In genomic region chr10:119363616-119364015, GRCm38 (mm10) we compare ENCODE assay signal across 8 mouse cellular contexts.
DNase-seq lines count a peak whose midpoint lies in the region; ATAC-seq and TF ChIP-seq lines count a peak whose summit lies in the region.
"Had no signal": no experiment of that assay in that cellular context is flagged by ENCODE, and none has a peak within 500 bp of the region (broad histone marks: within the 10 kb centered on the region; RNA-seq: fewer than 3 reads in every experiment).

No protein-coding gene starts in this region.

- no peak overlapping the region for H3K27ac ChIP-seq in kidney, embryonic 14.5 days (ENCODE audit: low read depth, low read length)
- no peak overlapping the region for H3K27ac ChIP-seq in CH12.LX (ENCODE audit: insufficient read depth, low read depth)
- no peak overlapping the region for H3K27ac ChIP-seq in limb, embryonic 14.5 days (replicated peaks; ENCODE audit: low read depth, low read length)
- H3K27ac ChIP-seq: embryonic facial prominence, embryonic 12.5 days had no signal

- H3K9ac ChIP-seq in kidney, embryonic 14.5 days (ENCODE audit: low read depth, low read length), result no peak overlapping the region
- no peak overlapping the region for H3K9ac ChIP-seq in CH12.LX (ENCODE audit: insufficient read depth, low read depth)
- H3K9ac ChIP-seq in limb, embryonic 14.5 days (ENCODE audit: low read depth, low read length, severe bottlenecking), result no peak overlapping the region
- H3K9ac ChIP-seq: embryonic facial prominence, embryonic 12.5 days had no signal

- 49% methylated on average over 3 of the region's 3 CpGs for WGBS in kidney, embryonic 14.5 days
- 41% methylated on average over 3 of the region's 3 CpGs for WGBS in limb, embryonic 14.5 days

- no peaks in the 10 kb centered on the region for H3K27me3 ChIP-seq in kidney, embryonic 14.5 days (ENCODE audit: control insufficient read depth, insufficient read depth, low read length)
- no peaks in the 10 kb centered on the region for H3K27me3 ChIP-seq in CH12.LX (replicated peaks)
- no peaks in the 10 kb centered on the region for H3K27me3 ChIP-seq in limb, embryonic 14.5 days (ENCODE audit: control insufficient read depth, insufficient read depth, low read length)
- H3K27me3 ChIP-seq: embryonic facial prominence, embryonic 12.5 days had no signal

- H3K4me1 ChIP-seq in kidney, embryonic 14.5 days (ENCODE audit: control insufficient read depth, insufficient read depth, low read length), result no peaks in the 10 kb centered on the region
- peaks cover 0 to 4% of the 10 kb centered on the region in 2 experiments; a peak in 2 of 4 replicates for H3K4me1 ChIP-seq in CH12.LX (ENCODE audit: control insufficient read depth in 1 of 2, insufficient read depth in 2 of 2)
- H3K4me1 ChIP-seq in limb, embryonic 14.5 days (ENCODE audit: control insufficient read depth, insufficient read depth, low read length), result no peaks in the 10 kb centered on the region
- H3K4me1 ChIP-seq: embryonic facial prominence, embryonic 12.5 days had no signal

- H3K36me3 ChIP-seq in kidney, embryonic 14.5 days (ENCODE audit: control insufficient read depth, insufficient read depth, low read length), result no peaks in the 10 kb centered on the region
- no peaks in the 10 kb centered on the region for H3K36me3 ChIP-seq in CH12.LX (replicated peaks in 1 of 2; ENCODE audit: control insufficient read depth in 1 of 2, insufficient read depth in 1 of 2, low read length in 1 of 2)
- H3K36me3 ChIP-seq in limb, embryonic 14.5 days (ENCODE audit: control insufficient read depth, insufficient read depth, low read length), result no peaks in the 10 kb centered on the region
- H3K36me3 ChIP-seq: embryonic facial prominence, embryonic 12.5 days had no signal

- H3K79me2 ChIP-seq in CH12.LX (replicated peaks; ENCODE audit: control insufficient read depth, extremely low read depth, insufficient read depth, poor library complexity, severe bottlenecking), result no peaks in the 10 kb centered on the region

- TF ChIP-seq RAD21 in CH12.LX (IDR thresholded peaks at IDR 0.05; ENCODE audit: low read depth, low read length), result peak; percentile 5

- in situ Hi-C loops in CH12.LX (cut with MboI; ENCODE audit: low pct_ligation_motif_present, low pct_unique_long_range_greater_than_20kb, low sequenced_read_pairs), result no loop called here

- dilution Hi-C loops in CH12.LX (cut with MboI; ENCODE audit: extremely low pct_ligation_motif_present, extremely low pct_unique_long_range_greater_than_20kb, low sequenced_read_pairs), result no loop called here

- no peak for ATAC-seq in kidney, embryonic 14.5 days (ENCODE audit: low FRiP score, low TSS enrichment)
- no peak for ATAC-seq in limb, embryonic 14.5 days (ENCODE audit: low FRiP score, low read depth)

- no peak overlapping the region for H3K4me3 ChIP-seq in kidney, embryonic 14.5 days (ENCODE audit: low read length)
- H3K4me3 ChIP-seq in CH12.LX (replicated peaks in 1 of 3; ENCODE audit: low read depth in 2 of 3, low read length in 2 of 3, poor library complexity in 1 of 3), result no peak overlapping the region
- no peak overlapping the region for H3K4me3 ChIP-seq in limb, embryonic 14.5 days (replicated peaks; ENCODE audit: low read length)
- H3K4me3 ChIP-seq: embryonic facial prominence, embryonic 12.5 days had no signal

- no peak for TF ChIP-seq EP300 in CH12.LX (IDR thresholded peaks at IDR 0.05; ENCODE audit: low read length)

- H3K9me3 ChIP-seq in kidney, embryonic 14.5 days (ENCODE audit: control insufficient read depth, low read length), result no peaks in the 10 kb centered on the region
- H3K9me3 ChIP-seq in CH12.LX (replicated peaks; ENCODE audit: low read length), result no peaks in the 10 kb centered on the region
- H3K9me3 ChIP-seq in limb, embryonic 14.5 days (ENCODE audit: control insufficient read depth, low read length), result no peaks in the 10 kb centered on the region
- H3K9me3 ChIP-seq: embryonic facial prominence, embryonic 12.5 days had no signal

- H3K4me2 ChIP-seq in kidney, embryonic 14.5 days (replicated peaks; ENCODE audit: low read depth, low read length), result no peak overlapping the region
- H3K4me2 ChIP-seq in CH12.LX (ENCODE audit: insufficient read depth, low read depth, poor library complexity, severe bottlenecking), result no peak overlapping the region
- no peak overlapping the region for H3K4me2 ChIP-seq in limb, embryonic 14.5 days (replicated peaks; ENCODE audit: low read depth, low read length, severe bottlenecking)
- H3K4me2 ChIP-seq: embryonic facial prominence, embryonic 12.5 days had no signal

- TF ChIP-seq POLR2A in CH12.LX (IDR thresholded peaks at IDR 0.05; ENCODE audit: low read depth, low read length), result no peak
- TF ChIP-seq POLR2A in limb, embryonic 14.5 days (IDR thresholded peaks at IDR 0.05; ENCODE audit: borderline replicate concordance, extremely low read depth, insufficient read depth, insufficient read length), result no peak

- peak; percentile 14 to 51; a peak in 2 of 4 replicates for TF ChIP-seq CTCF in CH12.LX (conservative IDR thresholded peaks at IDR 0.05 in 1 of 2, IDR thresholded peaks at IDR 0.05 in 1 of 2; ENCODE audit: low read depth in 2 of 2, low read length in 2 of 2)

- DNase-seq in kidney, adult 18-20 months, result peak; percentile 47
- DNase-seq in CH12.LX (ENCODE audit: extremely low read depth) (peak; percentile 46), NIH3T3 (ENCODE audit: low read depth) (peak; percentile 69)
- DNase-seq in embryo, embryonic 11.5 days (ENCODE audit: low read depth, low spot score), result peak; percentile 5
- peak; percentile 42 for DNase-seq in limb, embryonic 14.5 days (ENCODE audit: low spot score)
- peak; percentile 33 for DNase-seq in thymus, postnatal 25 days

TF ChIP-seq in CH12.LX, 34 proteins besides CTCF, POLR2A, EP300 and RAD21:
- no peak for TF ChIP-seq JUND (conservative IDR thresholded peaks at IDR 0.05; ENCODE audit: low read depth, low read length)
- peak; percentile 39 for TF ChIP-seq SMC3 (IDR thresholded peaks at IDR 0.05; ENCODE audit: low read depth, low read length)

Comparison
In these comparisons a context has a peak if more than half of its experiments do, and no peak if none do; other contexts are left out.
1. DNase-seq: peak in every context shown above with its lines; median percentile 69 in NIH3T3; 47 in kidney, adult 18-20 months; 46 in CH12.LX; 42 in limb, embryonic 14.5 days; 33 in thymus, postnatal 25 days; 5 in embryo, embryonic 11.5 days.